Mouse (Mus musculus) adrenal gland, postnatal 14 days (tissue): ENCODE data around the gene Gm20683. TPM values are rescaled to one million over a fixed set of nuclear protein-coding genes. Genes with fewer than 3 reads are reported as not detected.

ENCODE experiments used
- DNase-seq: peaks from one replicate; pipeline ENCODE4 v3.0.0; 2021; ENCODE audit warnings: mixed read lengths
- total RNA-seq: library from RNA; stranded (reverse); gene quantifications from 2 replicates; pipeline ENCODE4 v1.2.3, GENCODE M21; 2021

Gene Gm20683
- total RNA-seq, 1 experiment from 2014 or later: 10.9 TPM

DNA sequence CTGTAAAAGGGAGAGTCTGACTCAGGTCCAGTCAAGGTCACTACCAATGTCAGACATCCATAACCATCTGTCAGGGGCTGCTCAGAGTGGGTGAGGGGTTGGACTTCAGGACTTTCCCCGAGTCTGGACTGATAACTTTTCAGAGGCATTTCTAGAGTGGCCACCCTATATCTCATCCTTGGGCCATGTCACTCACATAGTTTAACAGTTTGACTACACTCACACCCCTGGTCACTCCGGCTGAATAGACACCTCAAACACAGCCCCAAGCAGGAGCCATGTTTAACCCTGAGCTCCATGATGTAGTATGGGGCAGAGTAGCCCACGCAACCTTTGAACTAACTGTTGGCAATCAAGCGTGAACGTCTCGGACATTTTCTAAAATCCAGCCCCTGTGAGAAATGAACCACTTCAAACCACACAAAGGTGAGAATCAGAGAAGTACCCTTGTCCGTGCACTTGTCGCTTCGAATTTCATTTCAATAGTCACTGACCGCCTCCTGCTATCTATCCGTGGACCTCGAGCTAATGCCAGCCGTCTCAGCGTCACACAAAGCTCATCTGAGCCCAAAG, 32.7 kb upstream of the Gm20683 start:
- peak; percentile 53 for DNase-seq

DNA sequence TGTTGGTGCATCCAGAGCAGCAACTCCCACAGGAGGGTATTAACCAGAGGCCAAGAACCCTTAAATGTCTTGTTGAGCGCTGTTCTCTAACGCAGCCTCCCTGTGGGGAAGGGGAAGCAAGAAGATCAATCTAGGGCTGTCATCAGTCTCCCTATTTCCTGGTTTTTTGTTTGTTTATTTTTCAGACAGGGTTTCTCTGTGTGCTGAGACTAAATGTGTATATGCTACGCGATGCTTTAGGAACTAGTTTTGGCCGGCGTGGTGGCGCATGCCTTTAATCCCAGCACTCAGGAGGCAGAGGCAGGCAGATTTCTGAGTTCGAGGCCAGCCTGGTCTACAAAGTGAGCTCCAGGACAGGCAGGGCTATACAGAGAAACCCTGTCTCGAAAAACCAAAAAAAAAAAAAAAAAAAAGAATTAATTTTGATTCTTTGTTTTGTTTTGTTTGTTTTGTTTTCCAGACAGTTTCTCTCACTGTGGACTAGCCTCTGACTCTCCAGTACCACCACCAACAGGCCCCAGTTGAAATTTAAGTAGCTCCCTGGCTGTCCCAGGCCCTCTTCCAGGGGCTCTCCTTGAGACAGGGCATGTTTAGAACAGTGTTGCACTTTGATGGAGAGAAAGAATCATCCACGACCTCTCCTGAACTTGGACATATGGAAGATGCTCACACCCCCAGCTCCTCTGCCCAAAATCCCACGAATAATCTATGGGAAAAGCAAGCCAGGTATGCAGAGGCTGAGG, 32.0 kb upstream of the Gm20683 start:
- no peak for DNase-seq

DNA sequence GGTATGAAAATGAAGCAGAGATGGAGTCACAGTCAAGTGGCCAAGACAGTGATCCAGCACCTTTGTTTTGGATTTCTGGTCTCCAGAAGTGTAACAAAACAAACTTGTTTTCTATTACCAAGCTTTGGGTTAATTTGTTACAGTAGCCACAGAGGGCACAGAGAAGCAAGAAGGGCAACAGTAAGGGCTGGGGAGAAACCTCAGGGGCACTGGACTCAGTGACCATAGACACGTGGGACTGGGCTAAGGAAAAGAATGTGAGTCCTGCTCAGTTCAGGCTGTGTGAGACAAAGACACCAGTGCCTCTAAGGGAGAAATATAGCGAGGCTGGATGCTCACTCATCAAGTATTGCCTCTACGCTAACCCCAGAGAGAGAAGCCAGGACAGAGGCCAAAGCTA, 31.1 kb upstream of the Gm20683 start:
- no peak for DNase-seq

DNA sequence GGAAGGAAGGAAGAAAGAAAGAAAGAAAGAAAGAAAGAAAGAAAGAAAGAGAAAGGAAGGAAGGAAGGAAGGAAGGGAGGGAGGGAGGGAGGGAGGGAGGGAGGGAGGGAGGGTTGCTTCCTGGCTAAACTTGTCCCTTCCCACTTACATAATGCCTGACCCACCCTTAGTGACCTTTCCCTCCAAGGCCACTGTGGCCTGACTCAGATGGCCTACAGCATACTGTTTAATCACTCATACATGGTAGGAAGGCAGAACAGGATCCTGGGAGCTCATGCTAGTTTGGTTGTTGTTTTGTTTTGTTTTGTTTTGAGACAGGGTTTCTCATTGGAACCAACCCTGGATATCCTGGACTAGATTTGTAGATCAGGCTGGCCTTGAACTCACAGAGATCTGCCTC, 30.0 kb upstream of the Gm20683 start:
- peak; percentile 75 for DNase-seq

DNA sequence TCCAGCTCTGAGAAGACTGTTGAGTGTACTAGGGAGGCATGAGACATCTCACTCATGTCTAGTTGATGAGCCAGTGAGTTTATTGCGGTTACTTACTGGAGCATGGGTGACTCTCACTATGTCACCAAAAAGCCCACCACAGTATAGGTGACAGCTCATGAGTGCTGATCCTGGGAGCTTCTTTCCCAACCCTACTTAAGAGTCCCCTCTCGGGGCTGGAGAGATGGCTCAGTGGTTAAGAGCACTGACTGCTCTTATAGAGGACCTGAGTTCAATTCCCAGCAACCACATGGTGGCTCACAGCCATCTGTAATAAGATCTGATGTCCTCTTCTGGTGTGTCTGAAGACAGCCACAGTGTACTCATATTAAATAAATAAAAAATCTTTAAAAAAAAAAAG, 28.4 kb upstream of the Gm20683 start:
- DNase-seq: no peak

DNA sequence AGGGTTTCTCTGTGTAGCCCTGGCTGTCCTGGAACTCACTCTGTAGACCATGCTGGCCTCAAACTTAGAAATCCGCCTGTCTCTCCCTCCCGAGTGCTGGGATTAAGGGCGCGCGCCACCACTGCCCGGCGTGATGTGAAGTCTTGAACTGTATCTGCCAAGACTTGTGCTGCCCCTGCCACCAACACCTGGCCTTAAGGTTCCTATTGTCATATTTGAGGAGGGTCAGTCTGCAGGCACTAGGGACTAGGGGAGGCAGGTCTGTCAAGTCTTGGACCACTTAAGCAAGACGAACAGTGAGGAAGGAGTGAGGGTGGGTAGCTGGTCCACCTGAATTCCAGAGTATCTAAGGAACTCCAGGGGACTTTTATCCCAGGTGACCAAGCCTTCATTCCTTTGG, 27.9 kb upstream of the Gm20683 start:
- DNase-seq: no peak

DNA sequence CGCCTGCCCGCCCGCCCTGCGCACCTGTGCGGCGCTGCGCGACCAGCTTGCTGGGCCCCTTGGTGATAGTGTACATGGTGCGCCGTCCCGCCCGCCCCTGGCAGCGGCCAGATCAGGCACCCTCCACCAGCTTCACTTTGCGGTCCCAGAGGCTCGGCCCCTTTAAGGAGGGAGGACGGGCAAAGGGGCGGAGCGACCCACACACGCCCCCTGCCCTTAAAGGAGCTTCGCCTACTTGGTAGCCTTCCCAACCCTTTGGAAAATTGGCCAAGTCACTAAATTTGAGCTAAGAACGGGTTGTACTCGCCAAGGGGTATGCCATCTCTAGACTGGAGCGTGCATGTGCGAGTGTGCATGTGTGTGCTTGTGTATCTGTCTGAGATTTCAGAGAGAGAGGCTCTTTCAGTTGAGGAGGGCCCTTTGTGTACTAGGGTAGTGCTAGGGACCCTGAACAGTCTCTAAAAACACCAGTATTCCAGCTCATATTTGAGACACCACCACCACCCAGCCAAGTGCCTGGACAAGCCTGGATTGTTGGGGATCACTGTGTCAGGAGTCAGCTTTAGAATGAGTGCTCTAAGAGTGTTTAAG, 27.1 kb upstream of the Gm20683 start, which contains the start of gene Mcrip2:
Gene Mcrip2 (minus strand): TSS at position 164 of the 591 bp plus-strand sequence.
- peak; percentile 93 for DNase-seq

DNA sequence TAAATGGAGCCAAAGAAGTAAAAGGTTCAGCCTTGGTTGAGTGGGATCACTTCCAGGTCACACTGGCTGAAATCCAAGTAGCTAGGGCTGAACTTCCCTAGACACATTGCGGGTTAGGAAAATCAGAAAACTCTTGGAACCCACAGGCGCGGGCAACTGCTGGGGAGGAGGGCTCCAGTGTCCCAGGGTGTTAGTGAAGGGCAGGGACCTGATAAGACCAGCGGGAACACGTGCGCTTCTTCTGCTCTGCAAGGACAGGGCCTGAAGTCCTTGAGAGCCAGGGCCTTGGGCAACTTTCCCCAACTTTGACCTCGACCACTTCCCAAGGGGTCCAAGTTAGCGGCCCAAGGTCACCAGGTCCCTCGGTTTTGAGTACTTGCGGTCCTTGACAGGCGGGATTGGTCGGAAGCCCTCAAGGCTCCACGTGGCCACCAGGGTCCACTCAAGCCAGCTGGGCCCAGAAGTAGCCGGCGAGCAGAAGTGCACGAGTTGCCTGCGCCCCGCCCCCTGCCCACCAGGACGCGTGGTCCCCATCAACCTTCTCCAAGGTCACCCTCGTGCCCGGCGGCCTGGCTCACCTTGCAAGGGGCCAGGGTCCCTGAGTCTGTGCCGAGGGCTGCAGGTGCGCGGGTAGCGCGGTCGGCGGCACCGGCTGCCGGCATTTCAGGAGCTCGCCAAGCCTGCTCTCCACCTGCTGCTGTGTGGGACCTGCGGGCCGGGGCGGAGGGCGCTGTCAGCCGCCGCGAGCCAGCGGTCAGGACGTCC, 26.5 kb upstream of the Gm20683 start:
- peak; percentile 90 for DNase-seq

DNA sequence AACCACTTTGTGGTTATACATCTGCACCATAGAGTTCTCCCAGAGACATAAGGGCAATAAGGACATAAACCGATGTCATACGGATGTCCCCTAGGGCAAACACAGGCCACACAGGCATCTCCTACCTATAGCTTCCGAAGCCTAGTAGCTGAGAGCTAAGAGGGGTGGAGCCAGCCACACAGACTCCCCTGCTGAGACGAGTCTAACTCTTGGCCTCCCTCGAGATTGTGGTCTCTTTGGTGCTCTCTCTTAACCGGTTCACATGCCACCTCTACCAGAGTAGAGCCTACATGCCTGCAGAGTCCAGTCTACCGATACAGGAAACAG, 25.9 kb upstream of the Gm20683 start:
- no peak for DNase-seq

DNA sequence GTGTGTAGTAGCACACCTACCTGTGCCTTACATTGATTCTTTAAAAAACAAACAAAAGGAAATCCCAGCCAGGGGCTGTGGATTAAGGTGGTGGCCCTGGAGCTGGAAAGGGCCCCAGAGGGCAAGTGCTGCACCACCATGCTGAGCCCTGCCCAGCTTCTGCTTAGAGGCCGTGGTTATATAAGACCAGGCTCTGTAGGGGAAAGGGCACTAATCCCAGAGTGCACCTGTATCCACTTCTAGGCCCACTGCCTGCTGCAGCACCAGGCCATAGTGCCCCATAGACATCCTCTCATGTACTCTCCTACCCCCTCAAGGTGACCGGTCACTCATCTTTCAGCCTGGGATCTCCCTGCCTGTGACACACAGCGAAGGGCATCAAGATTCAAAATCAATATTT, 24.6 kb upstream of the Gm20683 start:
- peak; percentile 44 for DNase-seq

DNA sequence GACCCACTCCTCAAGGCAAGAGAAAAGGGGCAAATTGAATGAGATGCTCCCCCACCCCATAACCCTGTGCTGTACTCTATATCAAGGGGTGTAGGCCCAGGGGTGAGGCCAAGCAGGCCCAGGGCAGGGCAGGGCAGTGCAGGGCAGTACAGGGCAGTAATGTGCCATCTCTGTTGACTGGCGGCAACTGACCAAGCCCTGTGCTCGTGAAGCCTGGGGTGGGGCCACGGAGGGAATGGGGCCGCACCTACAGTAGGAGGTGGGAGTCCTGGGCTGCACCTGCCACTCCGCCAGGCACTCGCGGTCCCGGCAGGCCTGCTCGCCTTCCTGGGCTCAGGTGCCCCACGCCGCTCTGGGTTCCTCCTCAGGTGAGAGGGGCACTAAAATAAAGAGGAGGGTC, 23.7 kb upstream of the Gm20683 start:
- DNase-seq: no peak

DNA sequence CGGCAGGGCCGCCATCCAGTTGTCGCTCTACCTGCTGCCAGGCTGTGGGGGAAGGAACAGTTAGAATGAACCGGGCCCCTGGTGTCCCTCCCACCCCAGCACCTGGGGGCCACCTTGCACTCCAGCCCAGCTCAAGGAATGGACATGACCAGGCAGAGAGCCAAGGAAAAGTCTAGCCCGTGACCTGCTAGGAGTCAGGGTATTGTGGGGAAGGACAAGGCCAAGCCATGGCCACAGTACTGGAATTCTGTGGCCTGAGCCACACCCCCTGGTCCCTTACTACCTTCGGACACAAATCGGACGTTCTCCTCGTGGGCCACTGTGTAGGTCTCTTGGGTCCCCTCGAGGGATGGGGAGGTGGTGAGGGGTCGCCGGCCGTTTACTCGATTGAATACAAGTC, 22.7 kb upstream of the Gm20683 start:
- peak; percentile 52 for DNase-seq

DNA sequence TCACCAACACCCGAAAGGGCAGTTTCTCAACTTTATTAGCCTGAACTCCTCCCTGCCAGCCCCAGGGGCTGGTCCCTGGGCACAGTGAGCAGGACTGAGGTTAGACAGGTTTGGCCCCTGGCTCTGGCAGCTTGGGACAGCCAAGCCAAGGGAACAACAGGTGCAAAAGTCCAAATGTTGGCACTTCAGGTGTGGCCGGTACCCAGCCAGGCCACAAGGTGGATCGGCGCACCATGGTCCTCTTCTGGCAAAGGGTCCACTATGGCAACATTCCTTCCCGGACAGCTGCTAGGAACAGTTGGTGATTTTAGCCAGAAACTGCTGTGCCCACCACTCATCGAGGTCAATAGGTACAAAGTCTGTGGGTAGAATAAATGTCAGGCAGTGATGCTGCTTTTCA, 22.1 kb upstream of the Gm20683 start:
- DNase-seq: no peak

DNA sequence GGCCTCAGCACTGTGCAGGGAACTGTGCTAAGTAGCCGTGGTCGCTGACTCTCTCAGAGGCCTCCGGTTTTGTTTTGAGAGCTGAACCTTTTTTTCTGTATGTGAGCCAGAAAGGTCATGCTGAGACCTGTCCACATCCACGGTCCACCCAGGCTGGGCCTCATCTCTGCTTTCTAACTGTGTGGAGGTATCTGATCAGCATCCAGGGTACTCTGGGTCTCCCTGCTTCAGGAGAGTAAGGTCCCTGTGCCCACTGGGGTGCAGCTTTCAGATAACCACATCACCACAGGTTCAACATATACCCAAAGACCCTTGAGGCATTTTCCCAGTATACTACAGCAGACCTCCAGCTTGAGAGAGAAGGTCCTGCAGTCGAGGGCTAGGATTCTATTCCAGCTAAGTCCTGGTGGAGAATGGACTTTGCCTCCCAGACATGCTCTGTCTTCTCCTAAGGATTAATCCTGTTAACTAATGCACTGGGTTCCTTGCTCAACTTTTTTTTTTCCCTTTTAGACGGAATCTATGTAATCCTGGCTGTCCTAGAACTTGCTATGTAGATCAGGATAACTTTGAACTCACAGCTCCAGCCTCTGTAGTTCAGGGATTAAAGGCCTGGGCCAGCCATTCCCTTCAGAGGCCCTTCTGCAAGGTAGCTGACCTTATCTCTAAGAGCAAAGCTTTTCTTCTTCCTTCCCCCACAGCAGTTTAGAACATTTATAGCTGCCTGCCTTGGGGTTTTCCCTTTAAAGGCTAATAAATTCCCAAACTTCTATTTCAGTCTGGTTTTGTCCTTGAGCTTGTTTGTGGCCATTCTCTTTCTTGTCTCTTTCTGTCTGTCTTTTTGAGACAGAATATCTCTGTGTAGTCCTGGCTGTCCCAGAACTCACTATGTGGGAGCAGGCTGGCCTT, 20.4 kb upstream of the Gm20683 start:
- no peak for DNase-seq

DNA sequence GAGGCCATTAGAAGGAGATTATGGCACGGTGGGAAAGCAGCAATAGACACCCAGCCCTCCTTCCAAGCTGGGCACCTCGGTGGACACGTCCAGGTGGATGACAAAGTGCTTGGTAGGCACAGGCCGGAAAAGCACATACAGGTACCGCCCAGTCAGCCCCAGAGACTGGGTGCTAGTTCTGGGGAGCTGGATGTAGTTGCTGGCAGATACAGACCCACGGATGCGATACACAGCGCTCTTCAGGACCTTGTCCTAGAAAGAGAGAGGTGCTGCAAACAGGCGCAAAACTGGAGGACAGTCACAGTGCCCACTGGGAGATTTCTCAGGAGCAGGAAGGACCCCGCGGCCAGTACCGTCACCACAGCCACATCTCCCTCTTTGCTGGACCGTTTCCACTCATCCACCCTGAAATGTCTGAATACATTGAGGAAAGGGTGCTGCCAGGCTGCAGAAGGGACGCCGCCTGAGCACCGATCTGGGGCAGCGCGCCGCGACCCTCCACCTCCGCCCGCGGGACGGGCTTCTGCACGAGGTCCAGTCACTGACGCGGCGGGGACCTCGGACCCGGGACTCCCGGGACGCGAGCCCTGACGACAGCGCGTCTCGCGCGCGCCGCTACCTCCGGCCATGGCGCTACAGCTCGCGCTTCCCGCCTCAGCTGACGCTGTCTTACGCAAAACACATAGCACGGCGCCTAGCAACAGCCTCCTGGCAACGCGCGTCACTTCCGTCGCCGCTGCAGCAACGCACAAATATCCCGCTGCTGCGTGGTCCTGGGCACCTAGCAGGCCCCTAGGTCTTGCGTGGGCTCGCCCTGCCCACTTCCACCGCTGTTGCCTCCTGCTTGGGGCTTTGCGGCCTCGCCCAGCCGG, 19.5 kb upstream of the Gm20683 start, which contains the start of gene Wdr90:
Gene Wdr90 (minus strand): TSS at position 670 of the 872 bp plus-strand sequence.
- DNase-seq: peak; percentile 95

DNA sequence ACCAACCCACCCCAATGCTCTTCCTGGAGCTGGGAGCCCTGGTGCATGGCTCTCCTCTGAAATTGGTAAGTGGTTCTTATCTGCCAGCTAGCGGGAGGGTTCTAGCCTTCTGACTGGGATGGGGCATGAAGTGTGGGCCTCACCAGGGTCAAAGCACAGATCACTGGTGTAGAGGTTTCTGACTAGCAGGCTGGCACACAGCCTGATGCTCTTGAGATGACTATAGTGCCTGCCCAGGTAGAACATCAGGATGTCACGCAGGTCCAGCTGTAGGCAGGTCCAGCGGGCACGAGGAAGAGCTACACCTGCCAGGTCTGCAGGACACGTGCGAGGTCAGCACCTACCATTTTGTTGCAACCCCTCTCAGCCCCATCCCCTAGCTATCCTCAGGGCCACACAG, 18.7 kb upstream of the Gm20683 start:
- no peak for DNase-seq

DNA sequence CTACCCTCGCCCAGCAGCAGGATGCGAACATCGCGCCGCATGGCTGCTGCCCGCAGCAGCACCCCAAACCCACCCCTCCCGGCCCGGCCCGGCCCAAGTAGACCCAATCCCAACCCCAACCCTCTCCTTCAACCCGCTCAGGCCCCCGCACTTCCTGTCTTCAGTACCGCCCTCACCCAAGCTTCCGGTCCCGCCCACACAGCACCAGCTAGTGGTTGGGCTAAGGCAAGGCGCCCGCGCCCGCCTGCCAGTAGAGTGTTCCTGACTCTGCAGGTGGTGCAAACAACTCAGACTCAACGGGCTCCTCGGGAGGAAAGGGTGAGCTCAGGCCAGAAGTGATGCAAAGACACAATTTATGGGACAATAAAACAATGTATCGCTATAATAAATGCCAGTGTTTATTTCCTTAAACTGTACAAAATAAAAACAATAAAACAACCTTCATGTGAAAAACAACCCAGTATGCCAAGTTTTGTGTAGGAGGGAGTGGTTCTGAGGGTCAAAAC, 2.9 kb upstream of the Gm20683 start, which contains the start of gene Rhot2:
Gene Rhot2 (minus strand): TSS at position 456 of the 506 bp plus-strand sequence.
- peak; percentile 98 for DNase-seq

DNA sequence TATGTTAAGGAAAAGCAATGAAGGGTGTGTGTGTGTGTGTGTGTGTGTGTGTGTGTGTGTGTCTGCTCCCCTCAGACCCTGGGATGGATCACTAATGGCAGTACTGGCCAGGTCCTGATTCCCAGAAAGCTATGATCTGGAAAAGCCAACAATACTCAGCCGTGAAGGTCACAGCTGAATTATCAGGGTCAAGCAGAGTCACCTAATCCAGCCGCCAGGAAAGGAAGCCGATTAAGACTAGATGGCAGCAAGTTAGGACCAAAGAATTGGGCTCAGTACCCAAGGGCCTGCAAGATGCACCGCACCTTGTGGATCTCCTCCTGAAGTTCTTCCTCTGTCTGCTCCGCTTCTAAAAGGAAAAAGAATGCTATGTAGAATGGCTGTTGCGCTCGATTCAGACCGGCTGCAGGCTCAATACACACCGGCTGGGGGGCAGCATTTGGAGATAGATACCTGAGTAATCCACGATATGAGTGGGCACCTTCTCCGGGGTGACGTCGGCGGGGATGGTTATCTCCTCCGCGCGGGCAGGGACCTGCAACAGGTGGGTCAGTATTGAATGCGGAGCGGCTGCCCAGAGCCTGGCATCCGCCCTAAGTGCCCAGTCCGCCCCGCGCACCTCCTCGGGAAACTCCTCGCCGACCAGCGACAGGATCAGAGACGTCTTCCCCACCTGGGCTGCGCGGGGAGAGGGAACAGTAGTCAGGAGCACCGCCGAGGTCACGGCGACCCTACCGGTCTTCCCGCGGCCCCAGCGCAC, 2.3 kb upstream of the Gm20683 start:
- peak; percentile 49 for DNase-seq

DNA sequence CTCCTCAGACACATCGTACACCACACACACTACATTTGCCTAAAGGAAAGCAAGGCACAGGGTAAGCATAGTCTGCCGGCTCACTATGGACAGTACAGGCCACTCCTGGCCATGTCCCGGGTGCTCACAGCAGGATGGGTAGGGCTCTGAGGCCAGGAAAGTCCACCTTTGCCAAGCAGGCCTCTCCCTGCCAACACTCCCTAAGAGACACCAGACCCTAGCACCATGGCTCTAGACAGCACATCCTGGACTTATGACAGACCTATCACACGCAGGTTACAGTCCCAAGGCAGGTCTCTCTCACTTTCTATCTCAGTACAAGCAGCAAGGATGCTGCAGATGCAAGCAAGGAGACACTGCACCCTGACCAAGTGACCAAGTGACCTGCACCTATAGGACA, 1.6 kb upstream of the Gm20683 start:
- no peak for DNase-seq

DNA sequence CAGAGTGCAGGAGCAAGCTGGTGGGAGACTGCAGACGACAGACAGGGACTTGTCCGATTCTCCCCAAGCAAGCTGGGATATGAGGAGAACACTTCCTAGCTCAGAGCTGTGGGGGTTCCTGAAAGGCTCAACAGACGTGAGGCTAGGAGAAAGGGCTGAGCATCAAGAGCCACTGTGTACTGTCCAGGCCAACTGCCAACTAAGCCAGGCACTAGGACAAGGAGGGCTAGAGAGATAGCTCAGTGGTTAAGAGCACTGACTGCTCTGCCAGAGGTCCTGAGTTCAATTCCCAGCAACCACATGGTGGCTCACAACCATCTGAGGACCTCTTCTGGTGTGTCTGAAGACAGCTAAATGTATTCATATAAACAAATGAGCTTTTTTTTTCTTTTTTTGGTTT, 946 bp upstream of the Gm20683 start:
- no peak for DNase-seq
